Mouse (Mus musculus) hindbrain, embryonic 10.5 days (tissue): ENCODE results near the gene Adgrf4. TPM values are rescaled to one million over a fixed set of nuclear protein-coding genes. Genes with fewer than 3 reads are reported as not detected.

ENCODE experiments used
- DNase-seq: peaks from one replicate; pipeline ENCODE4 v3.0.0-alpha.2; 2017; ENCODE audit warnings: low spot score
- H3K27ac ChIP-seq: fragments of 300-500 bp; sonication (generic); 2 replicates; pipeline ENCODE4 v1.5.1; 2016; ENCODE audit warnings: mild to moderate bottlenecking, moderate library complexity
- H3K27me3 ChIP-seq: fragments of 300-500 bp; sonication (generic); 2 replicates; pipeline ENCODE4 v1.6.1; 2016; ENCODE audit warnings: mild to moderate bottlenecking; ENCODE audit not compliant: poor library complexity, insufficient read depth, severe bottlenecking
- H3K36me3 ChIP-seq: fragments of 300-500 bp; sonication (generic); 2 replicates; pipeline ENCODE4 v1.6.1; 2016; ENCODE audit warnings: mild to moderate bottlenecking, moderate library complexity
- H3K4me1 ChIP-seq: fragments of 300-500 bp; sonication (generic); replicated peaks from 2 replicates; pipeline ENCODE4 v1.6.1; 2016; ENCODE audit warnings: mild to moderate bottlenecking
- H3K4me3 ChIP-seq: fragments of 300-500 bp; sonication (generic); 2 replicates; pipeline ENCODE4 v1.5.1; 2016; ENCODE audit warnings: mild to moderate bottlenecking, moderate library complexity
- H3K9me3 ChIP-seq: fragments of 300-500 bp; sonication (generic); 2 replicates; pipeline ENCODE4 v1.6.1; 2016; ENCODE audit warnings: mild to moderate bottlenecking, moderate library complexity
- WGBS: fragments of 180-500 bp; shearing (Covaris S2); methylation state at CpG from one replicate; pipeline ENCODE4 v1.1.7; 2016; 5-methylcytosine and 5-hydroxymethylcytosine counted together
- polyA plus RNA-seq: library from polyadenylated mRNA; unstranded; fragments of >200 nt; fragmentation: Nextera tagmentation; extraction: Ambion mirVana; gene quantifications from 2 replicates; pipeline ENCODE4 v1.2.1, GENCODE M21; 2016

Gene Adgrf4
- 0.05 TPM in 1 of 2 replicates, not detected in the other for polyA plus RNA-seq

DNA sequence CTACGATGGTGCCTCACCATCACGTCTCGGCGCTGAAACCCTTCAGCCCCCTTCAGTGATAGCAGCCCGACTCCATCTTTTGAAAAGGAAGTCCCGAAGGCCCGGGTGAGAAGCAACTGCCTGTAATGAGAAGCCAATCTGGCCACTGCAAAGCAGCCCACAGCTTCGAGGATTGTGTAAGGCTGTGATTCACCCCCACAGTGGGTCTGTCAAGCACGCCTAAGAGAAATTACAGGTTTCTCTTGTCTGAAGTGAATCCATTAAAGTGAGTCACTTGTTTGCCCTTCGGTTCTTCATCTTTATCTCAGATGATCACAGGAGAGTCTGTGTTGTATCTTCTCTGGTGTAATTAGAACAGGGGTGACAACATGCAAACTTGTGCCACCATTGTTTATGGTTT is at the start of gene Adgrf4:
Gene Adgrf4, minus strand, starts transcription at position 149 of the 400 bp plus-strand sequence.
- H3K9me3 ChIP-seq = no peaks in the 10 kb centered on the region
- 88% methylated on average over 10 of the region's 10 CpGs for WGBS
- no peak within 1 kb of the TSS for H3K4me3 ChIP-seq
- no peak within 1 kb of the TSS for H3K27ac ChIP-seq
- no peaks in the 10 kb centered on the region for H3K4me1 ChIP-seq
- DNase-seq = no peak
- no peaks in the 10 kb centered on the region for H3K36me3 ChIP-seq
- no peaks in the 10 kb centered on the region for H3K27me3 ChIP-seq

- no peak within 1 kb of the TSS for H3K4me3 ChIP-seq
- DNase-seq = no peak
- H3K4me1 ChIP-seq = peaks cover 6% of the 10 kb centered on the region
- H3K9me3 ChIP-seq = no peaks in the 10 kb centered on the region
- no peaks in the 10 kb centered on the region for H3K36me3 ChIP-seq
- H3K27me3 ChIP-seq = no peaks in the 10 kb centered on the region
- no peak within 1 kb of the TSS for H3K27ac ChIP-seq
- WGBS = 27% methylated on average over 7 of the region's 7 CpGs
These were observed 49.7 kb upstream of the Adgrf4 start, which contains the start of gene Adgrf2 for GRCm38 (mm10) chr17:42741801-42742217. Gene Adgrf2, minus strand, starts transcription at chr17:42742179.

- H3K36me3 ChIP-seq = no peaks in the 10 kb centered on the region
- 92% methylated on average over 6 of the region's 6 CpGs for WGBS
- H3K4me3 ChIP-seq = no peak overlapping the region
- no peak overlapping the region for H3K27ac ChIP-seq
- DNase-seq = no peak
- H3K9me3 ChIP-seq = no peaks in the 10 kb centered on the region
- no peaks in the 10 kb centered on the region for H3K27me3 ChIP-seq
- H3K4me1 ChIP-seq = peaks cover 6% of the 10 kb centered on the region
These were observed 46.7 kb upstream of the Adgrf4 start for GRCm38 (mm10) chr17:42738794-42739193.

DNA sequence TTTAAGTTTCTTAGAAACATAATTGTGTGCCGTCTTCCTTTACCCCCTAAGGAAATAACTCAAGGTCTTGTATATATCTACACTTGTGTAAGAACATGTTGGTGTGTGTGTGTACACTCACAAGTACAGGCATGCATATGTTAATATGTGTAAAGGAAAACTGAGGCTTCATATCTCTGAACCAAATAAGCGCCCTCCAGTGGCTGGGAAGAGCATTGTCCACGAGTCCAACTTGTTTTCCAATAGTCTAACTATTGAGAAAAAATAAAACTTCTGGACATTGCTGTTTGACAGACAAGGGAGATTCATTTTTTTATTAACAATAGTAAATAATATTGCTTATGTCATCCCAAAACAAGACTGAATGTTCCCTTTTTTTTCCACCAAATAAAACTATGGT is 25.1 kb upstream of the Adgrf4 start:
- H3K4me3 ChIP-seq = no peak overlapping the region
- H3K27me3 ChIP-seq = no peaks in the 10 kb centered on the region
- no peak overlapping the region for H3K27ac ChIP-seq
- H3K4me1 ChIP-seq = no peaks in the 10 kb centered on the region
- H3K36me3 ChIP-seq = no peaks in the 10 kb centered on the region
- no peak for DNase-seq
- no peaks in the 10 kb centered on the region for H3K9me3 ChIP-seq
- 55% methylated on average over 3 of the region's 3 CpGs for WGBS

- H3K4me1 ChIP-seq = no peaks in the 10 kb centered on the region
- H3K27me3 ChIP-seq = no peaks in the 10 kb centered on the region
- H3K36me3 ChIP-seq = no peaks in the 10 kb centered on the region
- no peak for DNase-seq
- WGBS = 91% methylated on average over 7 of the region's 7 CpGs
- no peak overlapping the region for H3K4me3 ChIP-seq
- no peak overlapping the region for H3K27ac ChIP-seq
- no peaks in the 10 kb centered on the region for H3K9me3 ChIP-seq
These were observed 22.9 kb upstream of the Adgrf4 start for GRCm38 (mm10) chr17:42714991-42715390.

DNA sequence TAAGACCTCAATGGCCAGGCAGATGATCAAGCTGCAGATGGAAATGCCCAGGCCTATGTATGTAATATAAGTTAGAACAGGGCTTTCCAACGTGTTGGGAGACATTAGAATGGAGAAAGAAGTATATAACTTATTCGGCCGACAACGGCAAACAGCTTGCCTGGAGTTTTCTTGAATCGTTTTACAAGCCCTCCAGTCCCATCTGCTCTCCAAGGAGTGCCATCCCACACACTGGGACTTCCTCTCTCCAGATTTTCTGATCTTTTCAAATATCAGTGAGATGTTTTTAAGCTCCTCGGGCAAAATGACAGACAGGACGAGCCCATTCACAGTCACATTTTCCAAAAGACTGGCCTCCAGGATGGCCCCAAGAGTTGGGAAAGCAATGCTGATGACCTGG is 18.6 kb upstream of the Adgrf4 start:
- H3K27ac ChIP-seq = no peak overlapping the region
- H3K4me3 ChIP-seq = no peak overlapping the region
- WGBS = 84% methylated on average over 7 of the region's 7 CpGs
- no peaks in the 10 kb centered on the region for H3K9me3 ChIP-seq
- DNase-seq = no peak
- H3K4me1 ChIP-seq = no peaks in the 10 kb centered on the region
- no peaks in the 10 kb centered on the region for H3K27me3 ChIP-seq
- H3K36me3 ChIP-seq = no peaks in the 10 kb centered on the region

DNA sequence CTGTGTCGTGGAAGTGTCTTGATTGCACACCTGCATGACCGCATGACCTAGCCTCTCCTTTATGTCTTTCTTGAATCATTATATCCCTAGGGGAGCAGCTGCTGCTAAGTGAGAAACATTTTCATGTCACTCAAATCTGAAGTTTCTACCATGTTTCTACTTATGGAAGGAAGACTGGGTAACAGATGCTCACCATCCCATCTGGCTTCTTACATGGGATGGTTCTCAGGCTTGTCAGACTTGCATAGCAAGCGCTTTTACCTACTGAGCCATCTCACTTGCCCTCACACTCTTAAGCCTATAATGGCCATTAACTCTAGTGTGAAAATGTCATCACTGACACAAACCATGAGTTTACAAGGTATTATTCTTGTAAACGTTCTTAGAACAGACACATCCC is 13.5 kb upstream of the Adgrf4 start:
- no peak for DNase-seq
- 83% methylated on average over 4 of the region's 4 CpGs for WGBS
- H3K4me1 ChIP-seq = no peaks in the 10 kb centered on the region

DNA sequence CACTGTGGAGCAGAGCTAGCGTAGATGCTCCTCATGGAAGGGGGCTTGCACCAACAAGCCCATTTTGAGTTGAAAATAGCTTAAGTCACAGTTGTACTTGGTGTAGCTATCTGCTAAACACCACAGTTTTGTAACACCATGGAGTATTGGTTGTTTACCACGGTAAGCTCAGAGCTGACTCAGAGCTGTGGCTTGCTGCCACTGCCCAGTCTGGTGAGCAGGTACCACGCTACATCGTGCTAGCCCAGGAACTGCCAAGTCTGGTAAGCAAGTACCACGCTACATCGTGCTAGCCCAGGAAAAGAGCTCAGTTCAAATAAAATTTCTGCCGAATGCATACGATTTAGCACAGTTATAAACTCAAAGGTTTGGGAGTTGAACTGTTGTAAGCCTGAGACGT is 10.1 kb upstream of the Adgrf4 start:
- Histone ChIP-seq H3K4me3 (no peak overlapping the region), H3K36me3 (no peaks in the 10 kb centered on the region), H3K27ac (no peak overlapping the region), H3K4me1 (no peaks in the 10 kb centered on the region), H3K27me3 (no peaks in the 10 kb centered on the region), H3K9me3 (no peaks in the 10 kb centered on the region)
- DNase-seq = no peak
- WGBS = 90% methylated on average over 9 of the region's 9 CpGs

More for the DNA sequence above, 13.5 kb upstream of the Adgrf4 start:
- Histone ChIP-seq H3K4me3 (no peak overlapping the region), H3K27ac (no peak overlapping the region), H3K36me3 (no peaks in the 10 kb centered on the region), H3K9me3 (no peaks in the 10 kb centered on the region), H3K27me3 (no peaks in the 10 kb centered on the region)

- Histone ChIP-seq H3K9me3 (no peaks in the 10 kb centered on the region), H3K27ac (no peak overlapping the region), H3K36me3 (no peaks in the 10 kb centered on the region), H3K4me1 (no peaks in the 10 kb centered on the region), H3K4me3 (no peak overlapping the region), H3K27me3 (no peaks in the 10 kb centered on the region)
- no peak for DNase-seq
- WGBS = 87% methylated on average over 4 of the region's 4 CpGs
These were observed 2.6 kb upstream of the Adgrf4 start for GRCm38 (mm10) chr17:42694730-42695129.

DNA sequence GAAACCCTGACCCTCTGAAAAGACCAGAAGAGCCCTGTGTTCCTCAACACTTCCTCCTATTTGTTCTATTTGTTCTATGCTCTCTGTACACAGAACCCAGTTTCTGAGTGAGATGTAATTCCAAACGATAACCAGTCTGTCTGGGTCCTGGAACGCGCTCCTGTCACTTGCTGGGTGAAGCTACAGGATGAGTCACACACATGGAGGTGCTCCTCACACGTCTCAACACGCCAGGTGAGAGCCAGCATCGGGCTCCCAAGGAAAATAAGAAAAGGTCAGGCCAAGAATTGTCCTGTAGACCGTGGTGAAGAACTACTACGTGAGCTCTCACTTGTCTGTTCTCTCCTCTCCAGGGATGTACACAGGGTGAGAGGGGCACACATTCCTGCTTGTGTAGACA is 1.6 kb downstream of the Adgrf4 start:
- H3K4me3 ChIP-seq = no peak overlapping the region
- H3K36me3 ChIP-seq = no peaks in the 10 kb centered on the region
- no peaks in the 10 kb centered on the region for H3K4me1 ChIP-seq
- no peak overlapping the region for H3K27ac ChIP-seq
- DNase-seq = no peak
- WGBS = 90% methylated on average over 8 of the region's 8 CpGs
- H3K9me3 ChIP-seq = no peaks in the 10 kb centered on the region
- H3K27me3 ChIP-seq = no peaks in the 10 kb centered on the region

- H3K4me1 ChIP-seq = no peaks in the 10 kb centered on the region
- H3K9me3 ChIP-seq = no peaks in the 10 kb centered on the region
- WGBS = 29% methylated on average over 14 of the region's 14 CpGs
- H3K4me3 ChIP-seq = no peak overlapping the region
- DNase-seq = peak; percentile 66
- H3K27me3 ChIP-seq = no peaks in the 10 kb centered on the region
- H3K27ac ChIP-seq = no peak overlapping the region; the same call in 1 of the 2 replicates
- no peaks in the 10 kb centered on the region for H3K36me3 ChIP-seq
These were observed 33.3 kb downstream of the Adgrf4 start for GRCm38 (mm10) chr17:42658634-42659422.

- no peaks in the 10 kb centered on the region for H3K4me1 ChIP-seq
- WGBS = 91% methylated on average over 3 of the region's 3 CpGs
- H3K9me3 ChIP-seq = no peaks in the 10 kb centered on the region
- no peak for DNase-seq
- no peak overlapping the region for H3K27ac ChIP-seq
- H3K4me3 ChIP-seq = no peak overlapping the region
- no peaks in the 10 kb centered on the region for H3K36me3 ChIP-seq
- no peaks in the 10 kb centered on the region for H3K27me3 ChIP-seq
These were observed 48.7 kb downstream of the Adgrf4 start for GRCm38 (mm10) chr17:42643416-42643815.

GRCm38 (mm10) chr17:42630206-42630605 is 61.9 kb downstream of the Adgrf4 start:
- no peak for DNase-seq
- 88% methylated on average over 2 of the region's 2 CpGs for WGBS
- Histone ChIP-seq H3K27ac (no peak overlapping the region), H3K4me1 (no peaks in the 10 kb centered on the region), H3K36me3 (no peaks in the 10 kb centered on the region), H3K4me3 (no peak overlapping the region), H3K9me3 (no peaks in the 10 kb centered on the region), H3K27me3 (no peaks in the 10 kb centered on the region)
